Mouse (Mus musculus): ENCODE data around the gene Tfeb. TPM values are rescaled to one million over a fixed set of nuclear protein-coding genes. Genes with fewer than 3 reads are reported as not detected.

Tfeb gene
- total and polyA plus RNA-seq, 3 experiments: 29.1 to 49.3 (median 39.9) TPM

GRCm38 (mm10) chr17:47715037-47715436 lies 21.8 kb upstream of the Tfeb start:
- Histone ChIP-seq H3K9ac (ENCODE audit: insufficient read depth, low read depth) (no peak overlapping the region), H3K4me3 (replicated peaks in 1 of 3; ENCODE audit: low read depth in 2 of 3, low read length in 2 of 3, poor library complexity in 1 of 3) (no peak overlapping the region), H3K79me2 (replicated peaks; ENCODE audit: control insufficient read depth, extremely low read depth, insufficient read depth, poor library complexity, severe bottlenecking) (no peaks in the 10 kb centered on the region), H3K27ac (ENCODE audit: insufficient read depth, low read depth) (no peak overlapping the region), H3K4me2 (ENCODE audit: insufficient read depth, low read depth, poor library complexity, severe bottlenecking) (no peak overlapping the region), H3K9me3 (replicated peaks; ENCODE audit: low read length) (no peaks in the 10 kb centered on the region), H3K36me3 (replicated peaks in 1 of 2; ENCODE audit: control insufficient read depth in 1 of 2, insufficient read depth in 1 of 2, low read length in 1 of 2) (no peaks in the 10 kb centered on the region), H3K4me1 (ENCODE audit: control insufficient read depth in 1 of 2, insufficient read depth in 2 of 2) (peaks cover 5 to 10% of the 10 kb centered on the region in 2 experiments; a peak in 3 of 4 replicates), H3K27me3 (replicated peaks) (peaks cover 51% of the 10 kb centered on the region)
- DNase-seq (ENCODE audit: extremely low read depth): no peak
- dilution Hi-C loops (cut with MboI; ENCODE audit: extremely low pct_ligation_motif_present, extremely low pct_unique_long_range_greater_than_20kb, low sequenced_read_pairs): no loop called here
- in situ Hi-C loops (cut with MboI; ENCODE audit: low pct_ligation_motif_present, low pct_unique_long_range_greater_than_20kb, low sequenced_read_pairs): no loop called here
- TF ChIP-seq SMC3 (IDR thresholded peaks at IDR 0.05; ENCODE audit: low read depth, low read length) (no peak), MXI1 (IDR thresholded peaks at IDR 0.05; ENCODE audit: low read depth, low read length) (no peak), ZMIZ1 (IDR thresholded peaks at IDR 0.05; ENCODE audit: low read depth, low read length) (no peak), IRF4 (IDR thresholded peaks at IDR 0.05; ENCODE audit: low read depth, low read length) (no peak), BHLHE40 (IDR thresholded peaks at IDR 0.05; ENCODE audit: low read depth, low read length) (no peak), JUN (IDR thresholded peaks at IDR 0.05; ENCODE audit: insufficient read depth, low read depth, low read length) (no peak), E2F4 (IDR thresholded peaks at IDR 0.05; ENCODE audit: insufficient replicate concordance, low read depth, low read length) (no peak)

- H3K36me3 ChIP-seq (replicated peaks in 1 of 2; ENCODE audit: control insufficient read depth in 1 of 2, insufficient read depth in 1 of 2, low read length in 1 of 2): no peaks in the 10 kb centered on the region
- no peak overlapping the region for H3K4me2 ChIP-seq (ENCODE audit: insufficient read depth, low read depth, poor library complexity, severe bottlenecking)
- in situ Hi-C loops (cut with MboI; ENCODE audit: low pct_ligation_motif_present, low pct_unique_long_range_greater_than_20kb, low sequenced_read_pairs) (no loop called here), dilution Hi-C loops (cut with MboI; ENCODE audit: extremely low pct_ligation_motif_present, extremely low pct_unique_long_range_greater_than_20kb, low sequenced_read_pairs) (no loop called here)
- no peaks in the 10 kb centered on the region for H3K4me1 ChIP-seq (ENCODE audit: control insufficient read depth in 1 of 2, insufficient read depth in 2 of 2)
- no peak for DNase-seq (ENCODE audit: extremely low read depth)
- H3K9me3 ChIP-seq (replicated peaks; ENCODE audit: low read length): no peaks in the 10 kb centered on the region
- H3K27me3 ChIP-seq (replicated peaks): peaks cover 52% of the 10 kb centered on the region
- TF ChIP-seq POLR2A (IDR thresholded peaks at IDR 0.05; ENCODE audit: low read depth, low read length) (no peak), USF1 (IDR thresholded peaks at IDR 0.05; ENCODE audit: low read depth, low read length) (no peak), RCOR1 (conservative IDR thresholded peaks at IDR 0.05; ENCODE audit: low read depth, low read length) (no peak), NELFE (IDR thresholded peaks at IDR 0.05; ENCODE audit: low read depth, low read length) (no peak), MYC (IDR thresholded peaks at IDR 0.05; ENCODE audit: low read depth, low read length) (no peak), SIN3A (IDR thresholded peaks at IDR 0.05; ENCODE audit: low read length) (no peak), KAT2A (IDR thresholded peaks at IDR 0.05; ENCODE audit: insufficient replicate concordance, low read length) (no peak), ZMIZ1 (IDR thresholded peaks at IDR 0.05; ENCODE audit: low read depth, low read length) (no peak), ETS1 (conservative IDR thresholded peaks at IDR 0.05; ENCODE audit: low read depth, low read length) (no peak), GABPA (IDR thresholded peaks at IDR 0.05; ENCODE audit: insufficient replicate concordance, low read depth, low read length) (no peak)
- no peak overlapping the region for H3K4me3 ChIP-seq (replicated peaks in 1 of 3; ENCODE audit: low read depth in 2 of 3, low read length in 2 of 3, poor library complexity in 1 of 3)
- H3K27ac ChIP-seq (ENCODE audit: insufficient read depth, low read depth): no peak overlapping the region
- H3K9ac ChIP-seq (ENCODE audit: insufficient read depth, low read depth): no peak overlapping the region
- no peaks in the 10 kb centered on the region for H3K79me2 ChIP-seq (replicated peaks; ENCODE audit: control insufficient read depth, extremely low read depth, insufficient read depth, poor library complexity, severe bottlenecking)
Observed at GRCm38 (mm10) chr17:47721183-47721582, 15.6 kb upstream of the Tfeb start.

Data from CH12.LX (cell line).